Mouse (Mus musculus): ENCODE results near the gene Sys1.

DNA sequence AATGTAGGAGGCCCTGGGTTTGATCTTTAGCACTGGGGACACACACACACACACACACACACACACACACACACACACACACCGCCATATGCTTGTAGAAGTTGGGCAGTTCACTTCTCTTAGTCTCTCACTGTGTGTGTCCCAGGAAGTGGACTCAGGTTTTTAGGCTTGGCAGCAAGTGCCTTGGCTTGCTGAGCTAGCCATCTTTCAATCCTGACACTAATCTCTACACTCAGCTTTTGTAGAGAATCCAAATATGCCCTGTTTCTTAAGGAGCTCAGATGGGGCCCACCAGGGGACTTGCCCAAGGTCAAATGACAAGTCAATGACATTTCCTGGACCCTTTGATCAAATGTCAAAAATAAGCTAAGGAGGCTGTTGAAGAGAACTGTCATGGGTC is 351 bp upstream of the Sys1 start:
- TF ChIP-seq POLR2A (IDR thresholded peaks at IDR 0.05; ENCODE audit: insufficient read depth, low read depth, low read length) (no peak), CTCF (IDR thresholded peaks at IDR 0.05; ENCODE audit: insufficient read depth, low read depth, low read length) (no peak)

Data from olfactory bulb, adult 2 months (tissue).